Comparison of ENCODE assay signal across 11 mouse cellular contexts in the genomic region with DNA sequence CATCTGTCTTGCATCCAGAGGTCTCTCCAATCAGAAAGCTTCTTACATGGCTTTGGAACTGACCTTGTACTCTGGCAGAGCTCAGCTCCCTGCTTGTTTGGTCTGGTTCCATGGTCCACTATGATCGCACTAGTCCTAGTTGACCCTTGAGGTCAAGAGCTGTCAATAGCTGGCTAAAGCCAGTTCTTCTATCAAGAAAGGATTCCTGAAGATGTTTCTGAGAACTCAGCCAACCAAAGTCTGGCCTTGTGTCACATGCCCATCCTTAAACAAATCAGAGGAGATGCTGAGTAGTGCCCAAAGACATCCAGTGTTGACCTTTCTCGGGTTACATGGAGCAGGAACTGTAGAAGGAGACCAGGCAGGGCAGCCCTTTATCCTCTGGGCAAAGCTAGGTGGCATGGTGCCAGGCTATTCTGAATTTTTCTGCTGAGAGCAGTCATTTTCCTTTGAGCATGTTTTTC.
DNase-seq lines count a peak whose midpoint lies in the region; ATAC-seq and TF ChIP-seq lines count a peak whose summit lies in the region.
"Had no signal": no experiment of that assay in that cellular context is flagged by ENCODE, and none has a peak within 500 bp of the region (broad histone marks: within the 10 kb centered on the region; RNA-seq: fewer than 3 reads in every experiment).

No protein-coding gene starts in this region.

- H3K4me1 ChIP-seq in lung, embryonic 14.5 days (ENCODE audit: insufficient read depth) = peaks cover 9% of the 10 kb centered on the region; the same call in 1 of the 2 replicates
- H3K4me1 ChIP-seq: neural tube, embryonic 12.5 days had no signal

- peak overlapping the region; percentile 66 for H3K27ac ChIP-seq in gastrocnemius, adult 2 months
- no peak overlapping the region for H3K27ac ChIP-seq in lung, embryonic 14.5 days (ENCODE audit: low read depth)
- H3K27ac ChIP-seq: embryonic facial prominence, embryonic 15.5 days; neural tube, embryonic 12.5 days had no signal

- H3K4me3 ChIP-seq in gastrocnemius, adult 2 months = no peak overlapping the region
- H3K4me3 ChIP-seq in lung, embryonic 14.5 days (ENCODE audit: low read depth, low read length) = no peak overlapping the region
- H3K4me3 ChIP-seq: embryonic facial prominence, embryonic 15.5 days; neural tube, embryonic 12.5 days had no signal

- peak; percentile 68; the same call in 1 of the 2 replicates for ATAC-seq in lung, embryonic 14.5 days (ENCODE audit: insufficient read depth)

- WGBS in lung, embryonic 14.5 days = 27% methylated on average over 2 of the region's 2 CpGs

- no peak overlapping the region for H3K9ac ChIP-seq in lung, embryonic 14.5 days
- H3K9ac ChIP-seq: embryonic facial prominence, embryonic 15.5 days; neural tube, embryonic 12.5 days had no signal

- TF ChIP-seq CTCF in gastrocnemius, adult 2 months (IDR thresholded peaks at IDR 0.05) = no peak
- no peak for TF ChIP-seq CTCF in lung, embryonic 14.5 days (IDR thresholded peaks at IDR 0.05; ENCODE audit: low read depth)

- intact Hi-C loops in heart, postnatal 36 days (cut with DNase I) = no loop called here
- intact Hi-C loops in heart, postnatal 25 days (cut with DNase I) = no loop called here
- intact Hi-C loops in gastrocnemius, adult 2 months (cut with DNase I) = no loop called here

- no peaks in the 10 kb centered on the region for H3K27me3 ChIP-seq in lung, embryonic 14.5 days (ENCODE audit: insufficient read depth, low read length)
- H3K27me3 ChIP-seq: embryonic facial prominence, embryonic 15.5 days; neural tube, embryonic 12.5 days had no signal

- no peaks in the 10 kb centered on the region for H3K36me3 ChIP-seq in lung, embryonic 14.5 days (ENCODE audit: insufficient read depth)
- H3K36me3 ChIP-seq: embryonic facial prominence, embryonic 15.5 days; G1E; neural tube, embryonic 12.5 days had no signal

- no peaks in the 10 kb centered on the region for H3K9me3 ChIP-seq in lung, embryonic 14.5 days (ENCODE audit: low read depth, low read length)
- H3K9me3 ChIP-seq: embryonic facial prominence, embryonic 15.5 days; neural tube, embryonic 12.5 days had no signal

- no peak overlapping the region for H3K4me2 ChIP-seq in lung, embryonic 14.5 days
- H3K4me2 ChIP-seq: embryonic facial prominence, embryonic 15.5 days; neural tube, embryonic 12.5 days had no signal

- DNase-seq in heart, postnatal 36 days = peak; percentile 35 to 38
- DNase-seq in heart, postnatal 25 days (ENCODE audit: low spot score) = no peak
- DNase-seq in R1 (ENCODE audit: low read depth, low spot score) = peak; percentile 25
- peak; percentile 79 for DNase-seq in gastrocnemius, adult 2 months
- peak; percentile 74 for DNase-seq in lung, embryonic 14.5 days
- DNase-seq in urinary bladder, postnatal 25 days (ENCODE audit: low spot score) = no peak
- DNase-seq in frontal cortex, postnatal 36 days (ENCODE audit: low spot score in 2 of 2) = no peak
- no peak for DNase-seq in right cerebral cortex, postnatal 25 days

Comparison
In these comparisons a context has a peak if more than half of its experiments do, and no peak if none do; other contexts are left out.
1. DNase-seq: peak in heart, postnatal 36 days (2 of 2), R1 (single experiment), gastrocnemius, adult 2 months (single experiment) and lung, embryonic 14.5 days (single experiment); none in heart, postnatal 25 days (single experiment), urinary bladder, postnatal 25 days (single experiment), frontal cortex, postnatal 36 days (0 of 2) and right cerebral cortex, postnatal 25 days (single experiment).